Mouse (Mus musculus) liver, embryonic 16.5 days (tissue): ENCODE data around the gene Ntn1. TPM values are rescaled to one million over a fixed set of nuclear protein-coding genes. Genes with fewer than 3 reads are reported as not detected.

Source experiments
- ATAC-seq: fragments of 200-750 bp; cut with Nextera tagmentation; 2 replicates; pipeline ENCODE4 v1.8.0; 2017; ENCODE audit warnings: low read depth, mild to moderate bottlenecking, moderate number of reproducible peaks, moderate library complexity
- H3K27ac ChIP-seq: fragments of 300-500 bp; sonication (generic); 2 replicates; pipeline ENCODE4 v1.5.1; 2014; ENCODE audit warnings: mild to moderate bottlenecking, low read length
- H3K27me3 ChIP-seq: fragments of 300-500 bp; sonication (generic); 2 replicates; pipeline ENCODE4 v1.6.1; 2014; ENCODE audit warnings: low read depth, low read length, mixed read lengths; ENCODE audit not compliant: control insufficient read depth, insufficient read depth
- H3K36me3 ChIP-seq: fragments of 300-500 bp; sonication (generic); 2 replicates; pipeline ENCODE4 v1.6.1; 2014; ENCODE audit warnings: mild to moderate bottlenecking; ENCODE audit not compliant: control insufficient read depth, insufficient read depth
- H3K4me1 ChIP-seq: fragments of 300-500 bp; sonication (generic); 2 replicates; pipeline ENCODE4 v1.6.1; 2014; ENCODE audit warnings: low read depth, low read length, mixed read lengths; ENCODE audit not compliant: control insufficient read depth
- H3K4me2 ChIP-seq: fragments of 300-500 bp; sonication (generic); 2 replicates; pipeline ENCODE4 v1.6.1; 2014; ENCODE audit warnings: low read depth, low read length, mixed read lengths
- H3K4me3 ChIP-seq: fragments of 300-500 bp; sonication (generic); 2 replicates; pipeline ENCODE4 v1.5.1; 2014; ENCODE audit warnings: low read depth, mild to moderate bottlenecking, low read length
- H3K9ac ChIP-seq: fragments of 300-500 bp; sonication (generic); 2 replicates; pipeline ENCODE4 v1.6.1; 2014; ENCODE audit warnings: low read depth, low read length
- H3K9me3 ChIP-seq: fragments of 300-500 bp; sonication (generic); replicated peaks from 2 replicates; pipeline ENCODE4 v1.6.1; 2016; ENCODE audit warnings: low read length; ENCODE audit not compliant: control insufficient read depth
- WGBS: fragments of 180-500 bp; shearing (Covaris S2); extraction: QIAGEN DNeasy Blood & Tissue Kit; methylation state at CpG from one replicate; pipeline ENCODE4 v1.1.7; 2014; ENCODE audit not compliant: insufficient replicate concordance; 5-methylcytosine and 5-hydroxymethylcytosine counted together
- polyA plus RNA-seq: library from polyadenylated mRNA; unstranded; fragments of >200 nt; fragmentation: Nextera tagmentation; extraction: Ambion mirVana; gene quantifications from 2 replicates; pipeline ENCODE4 v1.2.1, GENCODE M21; 2015

The Ntn1 gene
- polyA plus RNA-seq, result 0.14 and 0.28 TPM in 2 replicates

- H3K9me3 ChIP-seq, result no peaks in the 10 kb centered on the region
- H3K4me3 ChIP-seq, result peak within 1 kb of the TSS; percentile 27
- no peaks in the 10 kb centered on the region for H3K36me3 ChIP-seq
- 4% methylated on average over 11 of the region's 11 CpGs for WGBS
- H3K4me1 ChIP-seq, result no peaks in the 10 kb centered on the region
- ATAC-seq, result no peak
- peaks cover 64% of the 10 kb centered on the region for H3K27me3 ChIP-seq
- peak within 1 kb of the TSS; percentile 46 for H3K4me2 ChIP-seq
- H3K9ac ChIP-seq, result no peak within 1 kb of the TSS
- H3K27ac ChIP-seq, result no peak within 1 kb of the TSS
Measured at GRCm38 (mm10) chr11:68400727-68401219, at the start of gene Ntn1. Gene Ntn1, minus strand, starts transcription at chr11:68400823.

GRCm38 (mm10) chr11:68448356-68448755, 47.7 kb upstream of the Ntn1 start:
- WGBS, result 55% methylated on average over 7 of the region's 7 CpGs
- no peaks in the 10 kb centered on the region for H3K27me3 ChIP-seq
- no peak overlapping the region for H3K4me3 ChIP-seq
- H3K9me3 ChIP-seq, result no peaks in the 10 kb centered on the region
- H3K36me3 ChIP-seq, result no peaks in the 10 kb centered on the region
- no peak overlapping the region for H3K27ac ChIP-seq
- H3K9ac ChIP-seq, result no peak overlapping the region
- H3K4me2 ChIP-seq, result no peak overlapping the region
- no peaks in the 10 kb centered on the region for H3K4me1 ChIP-seq
- no peak for ATAC-seq

- H3K4me2 ChIP-seq, result no peak overlapping the region
- H3K27ac ChIP-seq, result no peak overlapping the region
- no peak overlapping the region for H3K4me3 ChIP-seq
- ATAC-seq, result no peak
- no peaks in the 10 kb centered on the region for H3K9me3 ChIP-seq
- no peaks in the 10 kb centered on the region for H3K27me3 ChIP-seq
- no peaks in the 10 kb centered on the region for H3K36me3 ChIP-seq
- WGBS, result 52% methylated on average over 2 of the region's 2 CpGs
- no peak overlapping the region for H3K9ac ChIP-seq
- H3K4me1 ChIP-seq, result no peaks in the 10 kb centered on the region
Measured at GRCm38 (mm10) chr11:68447242-68447641, 46.6 kb upstream of the Ntn1 start.

- Histone ChIP-seq H3K9ac (no peak overlapping the region), H3K27me3 (no peaks in the 10 kb centered on the region), H3K4me2 (no peak overlapping the region), H3K4me1 (no peaks in the 10 kb centered on the region), H3K36me3 (no peaks in the 10 kb centered on the region), H3K27ac (no peak overlapping the region), H3K9me3 (no peaks in the 10 kb centered on the region), H3K4me3 (no peak overlapping the region)
- no peak for ATAC-seq
- 60% methylated on average over 4 of the region's 4 CpGs for WGBS
Measured at GRCm38 (mm10) chr11:68446547-68446946, 45.9 kb upstream of the Ntn1 start.

- H3K9me3 ChIP-seq, result no peaks in the 10 kb centered on the region
- no peaks in the 10 kb centered on the region for H3K4me1 ChIP-seq
- H3K36me3 ChIP-seq, result no peaks in the 10 kb centered on the region
- H3K27ac ChIP-seq, result no peak overlapping the region
- no peak overlapping the region for H3K4me3 ChIP-seq
- H3K27me3 ChIP-seq, result no peaks in the 10 kb centered on the region
- H3K9ac ChIP-seq, result no peak overlapping the region
- WGBS, result 57% methylated on average over 4 of the region's 4 CpGs
- ATAC-seq, result no peak
- H3K4me2 ChIP-seq, result no peak overlapping the region
Measured at GRCm38 (mm10) chr11:68445901-68446300, 45.3 kb upstream of the Ntn1 start.

GRCm38 (mm10) chr11:68442983-68443638, 42.5 kb upstream of the Ntn1 start:
- no peak overlapping the region for H3K27ac ChIP-seq
- H3K4me2 ChIP-seq, result no peak overlapping the region
- no peak for ATAC-seq
- WGBS, result 56% methylated on average over 12 of the region's 12 CpGs
- H3K27me3 ChIP-seq, result no peaks in the 10 kb centered on the region
- no peaks in the 10 kb centered on the region for H3K9me3 ChIP-seq
- H3K4me3 ChIP-seq, result no peak overlapping the region
- no peak overlapping the region for H3K9ac ChIP-seq
- no peaks in the 10 kb centered on the region for H3K36me3 ChIP-seq
- H3K4me1 ChIP-seq, result no peaks in the 10 kb centered on the region

GRCm38 (mm10) chr11:68442346-68442745, 41.7 kb upstream of the Ntn1 start:
- no peak for ATAC-seq
- Histone ChIP-seq H3K27ac (no peak overlapping the region), H3K9me3 (no peaks in the 10 kb centered on the region), H3K4me3 (no peak overlapping the region), H3K4me1 (no peaks in the 10 kb centered on the region), H3K27me3 (no peaks in the 10 kb centered on the region), H3K9ac (no peak overlapping the region), H3K36me3 (no peaks in the 10 kb centered on the region), H3K4me2 (no peak overlapping the region)
- WGBS, result 60% methylated on average over 8 of the region's 8 CpGs

GRCm38 (mm10) chr11:68440965-68441364, 40.3 kb upstream of the Ntn1 start:
- no peaks in the 10 kb centered on the region for H3K9me3 ChIP-seq
- H3K27me3 ChIP-seq, result no peaks in the 10 kb centered on the region
- no peaks in the 10 kb centered on the region for H3K4me1 ChIP-seq
- no peak for ATAC-seq
- H3K36me3 ChIP-seq, result no peaks in the 10 kb centered on the region
- H3K4me2 ChIP-seq, result no peak overlapping the region
- no peak overlapping the region for H3K27ac ChIP-seq
- H3K4me3 ChIP-seq, result no peak overlapping the region
- H3K9ac ChIP-seq, result no peak overlapping the region
- 33% methylated on average over 5 of the region's 5 CpGs for WGBS

- Histone ChIP-seq H3K36me3 (no peaks in the 10 kb centered on the region), H3K4me3 (no peak overlapping the region), H3K9me3 (no peaks in the 10 kb centered on the region), H3K4me1 (no peaks in the 10 kb centered on the region), H3K27me3 (no peaks in the 10 kb centered on the region), H3K27ac (no peak overlapping the region), H3K4me2 (no peak overlapping the region), H3K9ac (no peak overlapping the region)
- no peak for ATAC-seq
- WGBS, result 61% methylated on average over 9 of the region's 9 CpGs
Measured at GRCm38 (mm10) chr11:68440100-68440499, 39.5 kb upstream of the Ntn1 start.
